ENCODE assay signal across 19 mouse cellular contexts in the genomic region with DNA sequence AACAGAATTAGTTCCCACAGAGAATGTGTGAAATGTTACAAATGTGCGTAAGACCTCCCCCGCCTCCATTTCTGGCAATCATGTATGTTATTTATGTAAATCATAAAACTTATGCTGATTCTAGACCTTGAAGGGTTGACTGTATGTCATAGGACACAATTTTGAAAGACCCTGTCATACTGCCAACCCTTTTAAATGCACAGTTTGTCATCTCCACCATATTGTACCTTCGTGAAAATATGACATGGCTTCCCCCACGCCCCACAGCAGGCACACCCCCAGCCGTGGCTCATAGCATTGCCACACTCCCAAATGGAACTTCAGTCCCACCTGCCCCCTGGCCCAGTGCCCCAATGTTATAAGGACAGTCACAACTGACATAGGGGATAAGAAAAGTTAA. TPM values are rescaled to one million over a fixed set of nuclear protein-coding genes. Genes with fewer than 3 reads are reported as not detected.
"Had no signal": no experiment of that assay in that cellular context is flagged by ENCODE, and none has a peak within 500 bp of the region (broad histone marks: within the 10 kb centered on the region; RNA-seq: fewer than 3 reads in every experiment).

No protein-coding gene starts in this region.

- H3K4me1 ChIP-seq: liver, embryonic 15.5 days; lung, embryonic 15.5 days; megakaryocyte, embryonic 14.5 days; midbrain, embryonic 13.5 days; midbrain, embryonic 15.5 days; neural tube, embryonic 12.5 days; stomach, embryonic 15.5 days had no signal

- H3K9ac ChIP-seq: liver, embryonic 15.5 days; liver, postnatal 0 days; lung, embryonic 15.5 days; midbrain, embryonic 13.5 days; midbrain, embryonic 15.5 days; neural tube, embryonic 12.5 days; stomach, embryonic 15.5 days had no signal

- H3K9me3 ChIP-seq: liver, embryonic 15.5 days; lung, embryonic 15.5 days; megakaryocyte, embryonic 14.5 days; midbrain, embryonic 13.5 days; midbrain, embryonic 15.5 days; neural tube, embryonic 12.5 days; stomach, embryonic 15.5 days had no signal

- H3K27ac ChIP-seq: liver, embryonic 15.5 days; lung, embryonic 15.5 days; macrophage; midbrain, embryonic 13.5 days; midbrain, embryonic 15.5 days; neural tube, embryonic 12.5 days; stomach, embryonic 15.5 days; stomach, postnatal 0 days had no signal

- H3K4me2 ChIP-seq: liver, embryonic 15.5 days; lung, embryonic 15.5 days; midbrain, embryonic 13.5 days; midbrain, embryonic 15.5 days; neural tube, embryonic 12.5 days; stomach, embryonic 15.5 days had no signal

- H3K36me3 ChIP-seq: liver, embryonic 15.5 days; lung, embryonic 15.5 days; midbrain, embryonic 13.5 days; midbrain, embryonic 15.5 days; neural tube, embryonic 12.5 days; stomach, embryonic 15.5 days had no signal

- H3K4me3 ChIP-seq: liver, embryonic 15.5 days; lung, embryonic 15.5 days; megakaryocyte, embryonic 14.5 days; midbrain, embryonic 13.5 days; midbrain, embryonic 15.5 days; neural tube, embryonic 12.5 days; stomach, embryonic 15.5 days had no signal

- ATAC-seq: liver, postnatal 0 days; lung, postnatal 0 days; midbrain, embryonic 13.5 days; midbrain, embryonic 15.5 days had no signal

- DNase-seq: liver, postnatal 0 days; lung, adult 2 months; lung, postnatal 14 days; lung, postnatal 36 days; thymus, adult 2 months; thymus, postnatal 25 days; thymus, postnatal 4 days had no signal

- H3K27me3 ChIP-seq: liver, embryonic 15.5 days; lung, embryonic 15.5 days; megakaryocyte, embryonic 14.5 days; midbrain, embryonic 13.5 days; midbrain, embryonic 15.5 days; neural tube, embryonic 12.5 days; stomach, embryonic 15.5 days had no signal

RNA-seq across cellular contexts. Expression of a gene that starts 57.1 kb away (rescaled TPM):
- total RNA-seq: monocyte, adult 5-6 weeks; neutrophil, adult 5-6 weeks had no signal
